ENCODE assay signal across 8 mouse cellular contexts in genomic region chr7:140037171-140037555, GRCm38 (mm10). TPM values are rescaled to one million over a fixed set of nuclear protein-coding genes. Genes with fewer than 3 reads are reported as not detected.
A peak's percentile ranks its signal among the peaks of the same experiment; 100 is the strongest.
DNase-seq lines count a peak whose midpoint lies in the region; ATAC-seq and TF ChIP-seq lines count a peak whose summit lies in the region.

No protein-coding gene starts in this region.

- WGBS in limb, embryonic 10.5 days: 58% methylated on average over 3 of the region's 3 CpGs
- 44% methylated on average over 3 of the region's 3 CpGs for WGBS in neural tube, embryonic 15.5 days

- no peaks in the 10 kb centered on the region for H3K4me1 ChIP-seq in embryonic fibroblast, embryonic 13.5 days (ENCODE audit: control insufficient read depth, insufficient read depth, low read length)
- peaks cover 25% of the 10 kb centered on the region for H3K4me1 ChIP-seq in limb, embryonic 10.5 days
- peaks cover 29% of the 10 kb centered on the region for H3K4me1 ChIP-seq in neural tube, embryonic 15.5 days

- no peak for DNase-seq in left cerebral cortex, adult 2 months (ENCODE audit: extremely low spot score in 1 of 2, low spot score in 2 of 2)
- DNase-seq in left cerebral cortex, adult 11 months (ENCODE audit: low spot score): no peak
- no peak for DNase-seq in limb, embryonic 10.5 days (ENCODE audit: low spot score)
- DNase-seq in left cerebral cortex, adult 8-10 months (ENCODE audit: low spot score in 2 of 2): no peak
- no peak for DNase-seq in frontal cortex, postnatal 36 days (ENCODE audit: low spot score in 2 of 2)
- no peak for DNase-seq in yolk sac, embryonic 10.5 days (ENCODE audit: low spot score)

- H3K36me3 ChIP-seq in limb, embryonic 10.5 days: peaks cover 51% of the 10 kb centered on the region
- peaks cover 34% of the 10 kb centered on the region for H3K36me3 ChIP-seq in neural tube, embryonic 15.5 days

- H3K4me2 ChIP-seq in neural tube, embryonic 15.5 days: peak overlapping the region; percentile 88

- intact Hi-C loops in left cerebral cortex, adult 2 months (cut with DNase I): loop anchor here (2.0 kb wide), 1 partner anchor 58 kb away; the partner anchor contains the start of gene 6430531B16Rik

- H3K9me3 ChIP-seq in limb, embryonic 10.5 days (replicated peaks): no peaks in the 10 kb centered on the region
- no peaks in the 10 kb centered on the region for H3K9me3 ChIP-seq in neural tube, embryonic 15.5 days (replicated peaks)

- H3K9ac ChIP-seq in neural tube, embryonic 15.5 days (replicated peaks): peak overlapping the region; percentile 84

- no peak for TF ChIP-seq CTCF in left cerebral cortex, adult 2 months (IDR thresholded peaks at IDR 0.05)
- TF ChIP-seq CTCF in embryonic fibroblast, embryonic 13.5 days (IDR thresholded peaks at IDR 0.05; ENCODE audit: borderline replicate concordance, insufficient read depth, low read length): no peak

- 0 out of 2 replicates have a peak, but pooled peaks have one; percentile 2 for ATAC-seq in neural tube, embryonic 15.5 days (ENCODE audit: low FRiP score)

- no peaks in the 10 kb centered on the region for H3K27me3 ChIP-seq in limb, embryonic 10.5 days (ENCODE audit: low read depth, poor library complexity, severe bottlenecking)
- H3K27me3 ChIP-seq in neural tube, embryonic 15.5 days (replicated peaks): no peaks in the 10 kb centered on the region

- H3K27ac ChIP-seq in left cerebral cortex, adult 2 months: no peak overlapping the region
- no peak overlapping the region for H3K27ac ChIP-seq in embryonic fibroblast, embryonic 13.5 days (ENCODE audit: insufficient read depth, low read length)
- H3K27ac ChIP-seq in limb, embryonic 10.5 days: no peak overlapping the region
- H3K27ac ChIP-seq in neural tube, embryonic 15.5 days (replicated peaks): no peak overlapping the region

- no peak for TF ChIP-seq POLR2A in embryonic fibroblast, embryonic 13.5 days (IDR thresholded peaks at IDR 0.05; ENCODE audit: low read depth, low read length)

- peak overlapping the region; percentile 59 for H3K4me3 ChIP-seq in left cerebral cortex, adult 2 months
- H3K4me3 ChIP-seq in embryonic fibroblast, embryonic 13.5 days (ENCODE audit: insufficient read depth, low read length): peak overlapping the region; percentile 97
- H3K4me3 ChIP-seq in limb, embryonic 10.5 days: peak overlapping the region; percentile 89
- H3K4me3 ChIP-seq in neural tube, embryonic 15.5 days (replicated peaks): peak overlapping the region; percentile 68

RNA-seq across cellular contexts. Expression of gene Tubgcp2, which starts 0.7 kb away (rescaled TPM):
- 10 to 100 TPM; 34.4 to 35.0 TPM for total RNA-seq in left cerebral cortex, adult 2 months (2021)
- polyA plus RNA-seq in embryonic fibroblast, embryonic 13.5 days (2011; ENCODE audit: insufficient read length, low read depth, missing spikeins): 29.9 and 38.5 TPM in 2 replicates
- polyA plus RNA-seq in limb, embryonic 10.5 days (2016; fragmentation: Nextera tagmentation; extraction: Ambion mirVana): 81.6 and 87.8 TPM in 2 replicates
- polyA plus RNA-seq in neural tube, embryonic 15.5 days (2015; fragmentation: Nextera tagmentation; extraction: Ambion mirVana): 51.6 TPM in 2 replicates
- total RNA-seq in left cerebral cortex, adult 8-10 months (2022): 10 to 100 TPM; 36.6 to 44.2 (median 42.8) TPM

RNA-seq across cellular contexts. Expression of gene Zfp511, which starts 1.0 kb away (rescaled TPM):
- total RNA-seq in left cerebral cortex, adult 2 months (2021): 10 to 100 TPM; 25.8 to 26.0 TPM
- 19.8 and 21.0 TPM in 2 replicates for polyA plus RNA-seq in embryonic fibroblast, embryonic 13.5 days (2011; ENCODE audit: insufficient read length, low read depth, missing spikeins)
- polyA plus RNA-seq in limb, embryonic 10.5 days (2016; fragmentation: Nextera tagmentation; extraction: Ambion mirVana): 38.8 and 40.7 TPM in 2 replicates
- polyA plus RNA-seq in neural tube, embryonic 15.5 days (2015; fragmentation: Nextera tagmentation; extraction: Ambion mirVana): 53.0 and 57.2 TPM in 2 replicates
- 10 to 100 TPM; 19.6 to 28.2 (median 23.3) TPM for total RNA-seq in left cerebral cortex, adult 8-10 months (2022)

RNA-seq across cellular contexts. Expression of gene Msx3, which starts 11.7 kb away (rescaled TPM):
- total RNA-seq in left cerebral cortex, adult 2 months (2021): not detected
- not detected in 2 replicates for polyA plus RNA-seq in embryonic fibroblast, embryonic 13.5 days (2011; ENCODE audit: insufficient read length, low read depth, missing spikeins)
- not detected in 2 replicates for polyA plus RNA-seq in limb, embryonic 10.5 days (2016; fragmentation: Nextera tagmentation; extraction: Ambion mirVana)
- 2.8 and 3.3 TPM in 2 replicates for polyA plus RNA-seq in neural tube, embryonic 15.5 days (2015; fragmentation: Nextera tagmentation; extraction: Ambion mirVana)
- under 1 TPM in 2 of 4 experiments, not detected in 2; 0.14 to 0.19 TPM for total RNA-seq in left cerebral cortex, adult 8-10 months (2022)

RNA-seq across cellular contexts. Expression of gene Adam8, which starts 44.8 kb away (rescaled TPM):
- 1 to 10 TPM; 3.1 to 3.9 TPM for total RNA-seq in left cerebral cortex, adult 2 months (2021)
- 9.0 and 17.4 TPM in 2 replicates for polyA plus RNA-seq in embryonic fibroblast, embryonic 13.5 days (2011; ENCODE audit: insufficient read length, low read depth, missing spikeins)
- 2.2 TPM in 2 replicates for polyA plus RNA-seq in limb, embryonic 10.5 days (2016; fragmentation: Nextera tagmentation; extraction: Ambion mirVana)
- polyA plus RNA-seq in neural tube, embryonic 15.5 days (2015; fragmentation: Nextera tagmentation; extraction: Ambion mirVana): 2.8 and 3.2 TPM in 2 replicates
- total RNA-seq in left cerebral cortex, adult 8-10 months (2022): 1 to 10 TPM; 1.1 to 3.6 (median 1.9) TPM

RNA-seq across cellular contexts. Expression of gene Caly, which starts 45.2 kb away (rescaled TPM):
- total RNA-seq in left cerebral cortex, adult 2 months (2021): 100 to 1,000 TPM; 181 to 198 TPM
- not detected in 2 replicates for polyA plus RNA-seq in embryonic fibroblast, embryonic 13.5 days (2011; ENCODE audit: insufficient read length, low read depth, missing spikeins)
- 1.1 and 1.2 TPM in 2 replicates for polyA plus RNA-seq in limb, embryonic 10.5 days (2016; fragmentation: Nextera tagmentation; extraction: Ambion mirVana)
- polyA plus RNA-seq in neural tube, embryonic 15.5 days (2015; fragmentation: Nextera tagmentation; extraction: Ambion mirVana): 293 and 360 TPM in 2 replicates
- 100 to 1,000 TPM; 184 to 218 (median 213) TPM for total RNA-seq in left cerebral cortex, adult 8-10 months (2022)
